Mouse (Mus musculus): ENCODE data around the gene Bmf.
A peak's percentile ranks its signal among the peaks of the same experiment; 100 is the strongest.

The Bmf gene

DNA sequence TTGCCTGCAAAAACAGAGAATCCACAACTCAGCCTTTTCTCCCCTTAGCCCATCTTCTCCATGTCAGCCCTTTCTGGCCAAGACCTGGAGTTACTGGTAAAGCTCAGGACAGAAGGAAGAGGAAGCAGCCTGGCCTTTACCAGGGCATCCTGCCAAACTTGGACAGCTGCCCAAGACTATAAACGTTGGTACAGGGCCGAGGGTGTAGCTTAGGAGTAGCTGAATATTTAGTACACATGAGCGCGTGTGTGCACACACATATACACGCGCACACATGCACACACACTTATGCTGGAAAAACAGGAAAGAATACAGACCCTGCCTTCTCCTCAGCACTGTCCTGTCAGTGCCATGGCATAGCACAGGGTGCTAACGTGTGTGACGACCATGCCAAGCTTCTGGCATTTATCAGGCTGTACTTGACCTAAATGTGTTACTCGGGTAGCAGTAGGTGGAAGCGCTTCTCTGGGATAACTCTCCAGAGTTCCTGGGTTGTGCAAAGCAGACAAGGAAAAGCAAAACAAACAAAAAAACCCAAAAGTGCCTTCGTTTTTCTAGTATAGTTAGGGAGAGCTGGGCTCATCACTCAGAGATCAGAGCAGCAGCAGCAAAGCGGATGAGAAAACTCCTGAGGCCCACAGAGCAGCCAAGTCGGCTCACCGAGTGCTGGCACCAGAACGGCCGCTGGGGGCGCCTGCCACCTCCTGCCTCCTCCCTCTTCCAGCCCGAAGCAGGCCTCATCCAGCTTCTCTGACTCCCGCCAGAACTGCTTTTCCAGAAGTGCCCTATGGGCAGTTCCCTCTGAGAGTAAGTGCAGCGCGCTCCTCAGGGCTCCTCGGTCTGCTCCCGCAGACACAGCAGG, 4.0 kb downstream of the Bmf start:
- peak; percentile 68 for DNase-seq (ENCODE audit: low read depth, low spot score)

GRCm38 (mm10) chr2:118543893-118544799, 5.3 kb downstream of the Bmf start:
- no peak for DNase-seq (ENCODE audit: low read depth, low spot score)

GRCm38 (mm10) chr2:118542971-118543573, 6.4 kb downstream of the Bmf start:
- no peak for DNase-seq (ENCODE audit: low read depth, low spot score)

DNA sequence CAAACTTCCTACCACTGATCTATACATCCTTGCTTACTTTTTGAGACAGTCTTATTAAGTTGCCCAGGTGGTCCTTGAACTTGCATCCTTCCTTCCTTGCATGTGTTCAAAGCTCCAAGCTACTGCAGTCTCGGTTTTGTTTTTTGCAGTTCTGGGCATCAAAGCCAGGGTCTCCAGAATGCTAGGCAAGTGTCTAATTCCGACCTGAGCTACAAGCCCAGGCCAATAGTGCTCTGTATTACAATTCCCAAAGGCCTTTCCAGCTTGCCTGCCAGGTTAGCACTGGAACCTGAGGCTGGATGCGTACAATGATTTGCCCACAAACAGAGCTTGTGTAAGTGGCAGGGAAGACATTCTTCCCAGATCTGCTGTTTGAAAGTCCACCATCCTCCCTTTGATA, 7.8 kb downstream of the Bmf start:
- no peak for DNase-seq (ENCODE audit: low read depth, low spot score)

DNA sequence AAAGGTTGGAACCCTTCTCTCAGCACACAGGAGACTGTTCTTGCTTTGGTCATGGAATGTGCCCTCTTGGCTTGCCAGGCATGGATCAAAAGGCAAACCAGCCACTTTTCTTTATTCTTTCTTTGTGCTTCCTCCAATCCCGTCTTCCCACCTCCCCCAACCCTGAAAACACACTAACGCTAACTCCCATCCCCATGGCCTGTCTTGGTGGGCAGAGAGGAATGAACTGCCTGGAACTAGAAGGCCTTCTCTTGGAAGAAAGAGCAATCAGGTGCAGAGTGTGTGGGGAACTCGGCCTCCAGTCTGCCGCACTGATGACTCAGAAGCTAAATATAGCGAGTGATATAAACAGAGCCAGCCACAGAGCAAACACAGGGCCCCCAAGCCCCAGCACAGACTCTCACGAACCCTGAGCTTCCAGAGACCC, 8.8 kb downstream of the Bmf start:
- DNase-seq (ENCODE audit: low read depth, low spot score): no peak

- DNase-seq (ENCODE audit: low read depth, low spot score): no peak
Measured at GRCm38 (mm10) chr2:118539881-118540516, 9.5 kb downstream of the Bmf start.

DNA sequence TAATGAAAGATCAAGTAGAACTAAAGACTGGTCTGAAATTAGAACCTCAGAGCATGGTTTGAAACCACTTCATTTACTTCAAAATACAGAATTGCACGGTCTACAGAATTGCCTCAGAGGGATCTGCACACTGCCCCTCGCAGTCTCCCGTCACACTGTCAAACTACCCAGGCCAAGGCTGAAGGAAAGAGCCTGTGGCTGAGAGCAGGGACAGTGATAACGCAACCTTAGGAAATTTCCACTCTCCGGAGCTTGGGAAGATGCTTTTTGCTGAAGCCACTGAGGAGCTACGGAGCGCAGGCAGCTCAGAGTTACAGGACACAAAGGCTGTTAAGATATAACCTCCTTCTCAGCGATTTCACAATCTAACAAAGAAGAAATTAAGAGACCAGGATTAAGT, 10.4 kb downstream of the Bmf start:
- no peak for DNase-seq (ENCODE audit: low read depth, low spot score)

GRCm38 (mm10) chr2:118537226-118537625, 12.3 kb downstream of the Bmf start:
- DNase-seq (ENCODE audit: low read depth, low spot score): no peak

GRCm38 (mm10) chr2:118536553-118536952, 12.9 kb downstream of the Bmf start:
- no peak for DNase-seq (ENCODE audit: low read depth, low spot score)

GRCm38 (mm10) chr2:118536111-118536510, 13.4 kb downstream of the Bmf start:
- DNase-seq (ENCODE audit: low read depth, low spot score): no peak

DNA sequence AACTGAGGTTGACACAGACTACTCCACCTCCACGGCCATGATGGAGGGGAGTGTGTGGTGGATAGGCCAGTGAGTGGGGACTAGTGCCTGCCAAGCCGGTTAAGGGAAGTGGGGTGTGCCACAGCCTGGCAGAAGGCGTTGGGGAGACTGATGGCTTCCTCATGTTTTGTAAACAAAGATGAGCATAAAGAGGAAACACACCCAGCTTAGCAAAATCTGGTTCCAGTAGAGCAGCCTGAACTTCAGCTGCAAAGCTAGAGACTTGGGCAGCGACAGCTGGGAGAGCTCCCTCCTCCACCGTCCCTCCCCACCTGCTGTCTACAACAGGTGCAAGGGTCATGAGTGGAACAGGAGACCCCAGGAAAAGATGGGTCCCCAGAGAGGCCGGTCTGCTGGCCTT, 15.5 kb downstream of the Bmf start:
- DNase-seq (ENCODE audit: low read depth, low spot score): no peak

GRCm38 (mm10) chr2:118532855-118533675, 16.4 kb downstream of the Bmf start:
- peak; percentile 51 for DNase-seq (ENCODE audit: low read depth, low spot score)

DNA sequence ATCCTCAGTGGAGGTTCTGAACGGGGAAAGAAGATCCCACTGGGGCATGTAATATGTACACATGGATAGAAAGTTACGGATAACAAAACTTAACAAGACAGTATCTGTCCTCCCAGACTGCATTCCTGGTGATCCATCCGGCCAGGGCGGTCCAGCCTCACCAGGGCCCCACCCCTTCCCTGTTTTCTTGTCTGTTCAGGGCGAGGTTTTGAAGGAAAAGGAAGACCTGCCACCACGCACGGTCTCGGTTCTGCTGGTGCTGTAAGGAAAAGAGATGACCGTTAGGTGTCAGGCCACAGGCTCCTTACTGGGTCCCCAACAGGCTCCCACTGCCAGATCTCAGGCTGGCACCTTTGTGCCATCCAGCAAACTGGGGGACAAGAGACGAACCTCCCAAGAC, 17.1 kb downstream of the Bmf start:
- DNase-seq (ENCODE audit: low read depth, low spot score): no peak

- no peak for DNase-seq (ENCODE audit: low read depth, low spot score)
Measured at GRCm38 (mm10) chr2:118529466-118530181, 19.9 kb downstream of the Bmf start.

DNA sequence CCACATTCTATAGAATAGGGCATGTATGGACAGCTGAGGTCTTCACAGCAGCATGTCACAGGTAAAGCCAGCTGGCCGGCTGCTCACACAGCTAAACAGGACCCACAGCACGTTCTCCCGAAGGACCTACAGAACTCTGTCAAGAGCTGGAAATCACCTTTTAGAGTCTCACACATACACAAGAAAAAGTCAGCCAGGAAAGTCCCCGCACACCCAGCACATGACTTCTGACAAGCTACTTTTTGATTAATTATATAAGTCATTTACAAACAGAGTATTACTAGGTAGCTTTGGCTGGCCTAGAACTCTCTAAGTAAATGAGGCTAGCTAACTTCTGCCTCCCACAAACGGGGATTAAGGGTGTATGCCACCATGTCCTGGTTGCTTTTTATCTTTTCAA, 22.9 kb downstream of the Bmf start:
- DNase-seq (ENCODE audit: low read depth, low spot score): no peak

DNA sequence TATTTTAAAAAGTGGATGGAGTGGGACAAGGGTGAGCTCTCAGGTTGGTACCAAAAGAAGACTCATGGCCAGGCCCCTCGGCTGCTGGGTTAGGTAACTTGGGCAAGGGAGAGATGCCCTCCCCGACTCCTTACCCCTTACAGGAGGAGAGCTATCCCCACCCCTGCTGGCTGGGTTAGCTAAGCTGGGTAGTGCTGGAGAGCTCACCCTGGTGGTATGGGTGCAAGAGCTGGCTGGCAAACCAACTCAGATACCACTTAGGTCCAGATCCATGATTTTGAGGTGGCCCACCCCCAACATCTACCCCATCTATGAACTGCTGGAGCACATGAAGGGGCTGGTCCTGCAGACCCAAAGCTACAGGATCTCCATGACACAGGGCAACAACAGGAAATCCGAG, 24.7 kb downstream of the Bmf start:
- no peak for DNase-seq (ENCODE audit: low read depth, low spot score)

DNA sequence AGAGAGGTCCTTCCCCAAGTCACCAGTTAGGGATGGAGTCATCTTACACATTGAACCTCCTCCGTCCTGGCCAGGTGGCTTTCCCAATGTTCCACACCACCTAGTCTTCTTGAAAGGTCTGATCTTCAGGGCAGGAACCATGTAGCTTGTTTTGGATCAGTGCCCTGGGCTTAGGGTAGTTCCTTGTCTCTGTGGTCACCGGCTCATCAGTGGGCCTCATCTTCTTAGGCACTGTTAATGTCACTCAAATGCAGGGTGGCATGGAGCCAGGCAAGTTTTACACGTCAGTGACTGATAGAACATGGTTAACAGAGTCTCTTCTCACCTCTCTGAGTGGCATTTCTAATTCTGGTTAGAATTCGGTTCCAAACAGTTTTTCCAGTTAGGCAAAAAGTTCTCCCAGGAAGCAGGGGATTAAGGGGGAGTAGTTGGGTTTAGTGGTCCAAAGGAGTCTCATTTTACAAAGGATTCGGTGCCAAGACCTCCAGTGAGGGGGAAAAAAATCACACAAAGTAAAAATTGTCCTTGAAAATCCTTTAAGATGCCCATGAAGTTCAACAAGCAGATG, 26.2 kb downstream of the Bmf start:
- no peak for DNase-seq (ENCODE audit: low read depth, low spot score)

- no peak for DNase-seq (ENCODE audit: low read depth, low spot score)
Measured at GRCm38 (mm10) chr2:118522265-118522664, 27.2 kb downstream of the Bmf start.

DNA sequence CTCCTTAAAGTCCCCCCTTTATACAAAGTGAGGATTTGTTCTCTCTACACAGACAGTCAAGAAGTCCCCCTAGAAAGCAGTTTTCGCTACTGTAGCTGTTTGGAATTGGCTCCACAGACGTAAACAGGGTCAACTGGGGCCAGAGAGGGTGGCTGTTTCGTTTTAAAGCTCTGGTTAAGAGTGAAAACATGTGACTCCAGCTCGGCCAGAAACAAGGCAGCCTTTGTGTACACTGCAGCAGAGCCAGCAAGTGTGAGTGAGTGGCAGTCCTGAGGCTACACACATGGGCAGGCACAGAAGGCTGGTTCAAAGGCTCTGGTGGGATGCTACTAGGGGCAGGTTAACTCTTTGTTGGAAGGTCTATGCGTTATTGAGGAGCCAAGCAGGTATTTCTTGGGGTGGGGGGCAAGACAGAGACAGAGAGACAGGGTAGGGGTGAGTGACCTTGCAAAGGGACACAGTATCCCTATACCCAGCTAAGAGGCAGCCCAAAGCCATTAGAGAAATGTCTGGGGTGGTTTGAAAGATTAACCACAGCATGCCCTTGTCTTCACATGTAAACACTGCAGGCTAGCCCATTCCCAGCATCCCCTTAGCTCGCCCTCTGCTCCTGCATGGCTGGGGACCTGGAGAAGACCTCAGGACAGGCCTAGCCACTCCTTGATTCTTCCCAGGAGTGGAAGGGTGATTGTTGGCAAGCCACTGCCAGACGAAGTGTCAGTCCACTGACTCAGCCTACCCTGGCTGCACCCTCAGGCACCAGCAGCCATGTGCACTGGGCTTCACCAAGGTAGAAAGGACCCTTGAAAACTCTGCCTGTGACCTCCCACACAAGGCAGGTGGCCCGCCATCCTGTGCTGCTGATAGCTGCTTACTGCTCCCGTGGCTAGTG, 29.2 kb downstream of the Bmf start:
- no peak for DNase-seq (ENCODE audit: low read depth, low spot score)
